Mouse (Mus musculus) megakaryocyte, embryonic 14.5 days (primary cell): ENCODE measurements around the gene Palm3. TPM values are rescaled to one million over a fixed set of nuclear protein-coding genes. Genes with fewer than 3 reads are reported as not detected.
"Not testable (repeated sequence)": the region's sequence is repeated elsewhere in the genome, so short reads cannot be mapped to it uniquely, and the experiment has no call there.

Experiments used
- H3K27me3 ChIP-seq: replicated peaks from 2 replicates; pipeline ENCODE3; 2012; ENCODE audit warnings: inconsistent platforms
- H3K36me3 ChIP-seq: replicated peaks from 2 replicates; pipeline ENCODE3; 2012; ENCODE audit warnings: low read length, inconsistent platforms, mixed read lengths
- H3K4me1 ChIP-seq: 2 replicates; pipeline ENCODE4 v1.6.1; 2012; ENCODE audit warnings: inconsistent platforms
- H3K4me3 ChIP-seq: replicated peaks from 2 replicates; pipeline ENCODE3; 2012; ENCODE audit warnings: moderate library complexity, mild to moderate bottlenecking, inconsistent platforms
- H3K9me3 ChIP-seq: 2 replicates; pipeline ENCODE4 v1.6.1; 2012; ENCODE audit warnings: inconsistent platforms
- FLI1 ChIP-seq: IDR thresholded peaks from 2 replicates; pipeline ENCODE4 v1.6.1; 2012; ENCODE audit warnings: low read length, inconsistent platforms, mixed read lengths
- GATA1 ChIP-seq: IDR thresholded peaks from 3 replicates; pipeline ENCODE4 v1.6.1; 2012; ENCODE audit warnings: mixed read lengths, low read length, inconsistent platforms, borderline replicate concordance
- polyA plus RNA-seq: library from polyadenylated mRNA; stranded (reverse); fragments of >175 nt; gene quantifications from 2 replicates; pipeline ENCODE4 v1.2.3, GENCODE M21; 2012; ENCODE audit warnings: low replicate concordance; ENCODE audit not compliant: insufficient read depth

Gene Palm3
- polyA plus RNA-seq, 1 experiment, result not detected

DNA sequence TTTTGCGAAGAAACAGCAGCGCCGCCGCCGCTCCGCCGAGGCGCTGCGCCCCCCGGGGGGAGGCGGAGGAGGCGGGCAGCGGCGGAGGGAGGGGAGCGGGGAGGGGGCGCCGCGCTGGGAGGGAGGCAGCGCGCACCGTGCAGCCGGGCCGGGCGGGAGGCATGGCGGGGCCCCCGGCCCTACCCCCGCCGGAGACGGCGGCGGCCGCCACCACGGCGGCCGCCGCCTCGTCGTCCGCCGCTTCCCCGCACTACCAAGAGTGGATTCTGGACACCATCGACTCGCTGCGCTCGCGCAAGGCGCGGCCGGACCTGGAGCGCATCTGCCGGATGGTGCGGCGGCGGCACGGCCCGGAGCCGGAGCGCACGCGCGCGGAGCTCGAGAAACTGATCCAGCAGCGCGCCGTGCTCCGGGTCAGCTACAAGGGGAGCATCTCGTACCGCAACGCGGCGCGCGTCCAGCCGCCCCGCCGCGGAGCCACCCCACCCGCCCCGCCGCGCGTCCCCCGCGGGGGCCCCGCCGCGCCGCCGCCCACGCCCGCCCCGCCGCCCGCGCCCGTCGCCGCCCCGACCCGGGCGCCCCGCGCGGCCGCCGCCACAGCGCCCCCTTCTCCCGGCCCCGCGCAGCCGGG is 23.6 kb upstream of the Palm3 start, which contains the start of gene Samd1:
Gene Samd1, plus strand, starts transcription at position 162 of the 631 bp plus-strand sequence.
- Histone ChIP-seq H3K36me3 (peaks cover 62% of the 10 kb centered on the region), H3K4me3 (peak within 1 kb of the TSS; percentile 91), H3K9me3 (no peaks in the 10 kb centered on the region), H3K4me1 (peaks cover 43% of the 10 kb centered on the region), H3K27me3 (no peaks in the 10 kb centered on the region)
- TF ChIP-seq FLI1 (no peak), GATA1 (no peak)

DNA sequence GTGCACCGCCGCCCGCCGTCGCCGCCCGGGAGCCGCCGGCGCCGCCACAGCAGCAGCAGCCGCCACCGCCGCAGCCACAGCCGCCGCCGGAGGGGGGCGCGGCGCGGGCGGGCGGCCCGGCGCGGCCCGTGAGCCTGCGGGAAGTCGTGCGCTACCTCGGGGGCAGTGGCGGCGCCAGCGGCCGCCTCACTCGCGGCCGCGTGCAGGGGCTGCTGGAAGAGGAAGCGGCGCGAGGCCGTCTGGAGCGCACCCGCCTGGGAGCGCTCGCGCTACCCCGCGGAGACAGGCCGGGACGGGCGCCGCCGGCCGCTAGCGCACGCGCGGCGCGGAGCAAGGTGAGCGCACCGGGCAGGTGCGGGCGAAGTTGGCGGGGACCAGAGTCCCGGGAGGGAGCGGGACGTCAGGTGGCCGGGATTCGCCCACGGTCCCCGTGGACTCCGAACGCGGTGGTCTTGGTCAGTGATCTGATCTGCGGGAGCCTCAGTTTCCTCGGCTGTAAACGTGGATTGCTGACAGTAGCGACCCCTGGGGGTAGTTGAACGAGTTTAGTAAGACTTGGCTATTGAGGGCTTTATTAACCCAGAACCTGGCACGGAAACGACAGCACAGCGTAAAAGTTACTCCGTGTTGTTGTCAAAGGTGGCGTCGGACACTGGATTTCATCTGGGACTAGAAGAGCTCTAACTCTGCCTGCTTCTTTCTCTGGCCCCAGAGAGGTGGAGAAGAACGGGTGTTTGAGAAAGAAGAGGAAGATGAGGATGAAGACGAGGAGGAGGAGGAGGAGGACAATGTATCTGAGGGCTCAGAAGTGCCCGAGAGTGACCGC is 22.8 kb upstream of the Palm3 start:
- H3K4me3 ChIP-seq, result peak overlapping the region; percentile 91
- no peak for TF ChIP-seq GATA1
- TF ChIP-seq FLI1, result no peak
- H3K4me1 ChIP-seq, result peaks cover 51% of the 10 kb centered on the region
- H3K36me3 ChIP-seq, result peaks cover 67% of the 10 kb centered on the region
- no peaks in the 10 kb centered on the region for H3K9me3 ChIP-seq
- no peaks in the 10 kb centered on the region for H3K27me3 ChIP-seq

DNA sequence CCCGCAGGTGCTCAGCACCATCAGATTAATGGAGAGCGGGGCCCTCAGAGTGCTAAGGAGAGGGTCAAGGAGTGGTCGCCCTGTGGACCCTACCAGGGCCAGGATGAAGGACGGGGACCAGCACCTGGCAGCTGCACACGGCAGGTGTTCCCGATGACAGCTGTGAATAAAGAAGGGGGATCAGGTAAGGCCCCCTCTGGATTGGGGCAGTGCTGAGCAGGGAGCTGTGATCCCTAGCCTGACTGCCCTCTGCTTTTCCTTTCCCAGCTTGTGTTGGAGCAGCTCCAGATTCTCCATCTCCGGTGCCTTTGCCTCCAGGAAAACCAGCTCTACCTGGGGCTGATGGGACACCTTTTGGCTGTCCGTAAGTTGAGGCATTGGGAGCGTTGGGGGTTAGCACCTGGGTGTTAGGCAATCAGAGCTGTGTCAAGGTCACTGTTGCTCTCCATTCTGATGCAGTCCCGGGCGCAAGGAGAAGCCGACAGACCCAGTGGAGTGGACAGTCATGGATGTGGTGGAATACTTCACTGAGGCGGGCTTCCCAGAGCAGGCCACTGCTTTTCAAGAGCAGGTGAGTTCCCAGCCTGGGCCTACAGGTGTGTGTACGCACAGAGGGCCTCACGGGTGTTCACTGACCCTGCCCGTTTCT is 22.1 kb upstream of the Palm3 start:
- Histone ChIP-seq H3K4me1 (peaks cover 58% of the 10 kb centered on the region), H3K9me3 (no peaks in the 10 kb centered on the region), H3K36me3 (peaks cover 62% of the 10 kb centered on the region), H3K4me3 (peak overlapping the region; percentile 91), H3K27me3 (no peaks in the 10 kb centered on the region)
- TF ChIP-seq GATA1, result no peak

DNA sequence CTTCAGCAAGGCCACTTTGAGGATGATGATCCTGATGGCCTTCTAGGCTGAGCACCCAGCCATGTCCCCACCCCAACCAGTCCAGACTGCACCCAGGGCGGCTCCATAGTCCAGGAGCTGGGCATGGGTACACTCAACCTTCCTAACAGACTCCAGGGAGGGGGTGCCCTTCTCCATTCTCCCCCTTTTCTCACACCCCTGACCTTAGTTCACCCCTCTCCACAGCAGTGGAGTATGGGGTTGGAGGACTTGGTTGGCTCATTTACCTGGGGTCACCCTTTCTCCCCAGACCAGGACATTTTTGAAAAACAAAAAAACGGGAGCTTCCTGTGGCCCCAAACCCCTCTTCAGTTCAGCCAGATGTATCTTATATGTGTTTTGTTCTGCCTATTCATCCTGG is 21.4 kb upstream of the Palm3 start:
- Histone ChIP-seq H3K9me3 (no peaks in the 10 kb centered on the region), H3K4me1 (peaks cover 55% of the 10 kb centered on the region), H3K4me3 (peak overlapping the region; percentile 91), H3K27me3 (no peaks in the 10 kb centered on the region), H3K36me3 (peaks cover 55% of the 10 kb centered on the region)
- no peak for TF ChIP-seq GATA1
- TF ChIP-seq FLI1, result no peak

DNA sequence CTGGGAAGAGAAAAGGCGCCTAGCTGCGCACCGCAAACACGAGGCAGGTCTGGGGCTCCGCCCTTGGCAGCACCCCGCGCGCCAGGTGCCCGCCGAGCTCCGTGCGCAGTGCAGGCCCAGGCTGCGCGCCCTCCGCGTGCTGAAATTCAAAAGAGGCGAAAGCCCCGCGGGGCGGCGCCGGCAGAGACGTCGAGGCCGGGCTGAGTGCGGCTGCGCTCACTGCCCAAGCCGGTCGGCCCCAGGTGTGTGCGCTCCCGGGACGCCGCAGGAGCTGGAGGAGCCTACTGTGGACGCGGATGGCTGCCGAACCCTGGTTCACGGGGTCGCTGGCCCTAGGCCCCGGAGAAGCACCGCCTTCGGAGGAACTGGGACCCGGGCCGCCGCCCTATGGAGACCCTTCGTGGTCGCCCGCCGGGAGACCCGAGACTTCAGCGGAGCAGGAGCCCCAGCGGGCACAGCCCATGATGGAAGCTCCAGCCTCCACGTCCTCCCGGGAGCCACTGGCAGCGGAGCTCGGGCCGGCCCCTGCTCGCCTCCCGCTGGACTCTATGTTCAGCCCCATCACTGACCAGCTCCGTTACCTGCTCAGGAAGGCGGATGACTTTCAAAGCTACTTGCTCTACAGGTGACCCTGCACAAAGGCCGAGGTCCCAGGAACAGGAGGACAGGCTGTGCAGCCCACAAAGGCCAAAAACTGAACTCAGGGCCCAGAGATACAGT is 19.8 kb upstream of the Palm3 start, which contains the start of gene 1700067K01Rik:
Gene 1700067K01Rik, plus strand, starts transcription at position 222 of the 720 bp plus-strand sequence.
- Histone ChIP-seq H3K27me3 (no peaks in the 10 kb centered on the region), H3K9me3 (no peaks in the 10 kb centered on the region), H3K4me3 (no peak within 1 kb of the TSS), H3K36me3 (peaks cover 47% of the 10 kb centered on the region), H3K4me1 (peaks cover 50% of the 10 kb centered on the region)
- TF ChIP-seq FLI1, result no peak
- TF ChIP-seq GATA1, result no peak

DNA sequence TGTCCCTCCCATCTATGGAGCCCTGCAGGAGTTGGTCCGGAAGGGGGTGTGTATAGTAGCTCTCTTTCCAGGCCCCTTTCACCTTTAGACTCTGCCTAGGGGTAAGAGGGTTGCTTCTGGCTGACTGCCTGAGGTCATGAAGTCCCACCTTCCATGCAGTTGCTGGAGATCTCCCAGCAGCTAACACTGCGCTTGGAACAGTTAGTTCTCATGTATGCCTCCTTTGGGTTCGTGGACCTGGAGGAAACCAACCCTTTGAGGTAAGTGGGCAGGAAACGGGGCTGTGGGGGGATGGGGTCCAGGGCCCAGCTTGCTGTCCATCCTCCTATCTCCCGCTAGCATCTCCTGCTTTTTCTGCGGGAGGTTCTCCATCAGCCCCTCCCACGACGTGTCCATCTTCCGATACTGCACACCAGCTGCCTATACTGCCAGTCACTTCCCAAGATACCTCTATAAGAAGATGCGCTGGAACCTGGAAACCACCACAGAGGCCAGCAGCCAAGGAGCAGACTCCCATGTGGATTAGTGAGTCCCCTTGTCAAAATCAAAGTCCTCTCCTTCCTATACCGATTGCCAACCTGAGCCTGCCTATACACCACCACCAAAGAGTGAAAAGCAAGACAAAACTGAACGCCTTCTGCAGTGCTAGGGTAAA is 18.2 kb upstream of the Palm3 start:
- peaks cover 49% of the 10 kb centered on the region for H3K4me1 ChIP-seq
- H3K27me3 ChIP-seq, result no peaks in the 10 kb centered on the region
- H3K36me3 ChIP-seq, result peaks cover 47% of the 10 kb centered on the region
- H3K9me3 ChIP-seq, result no peaks in the 10 kb centered on the region
- peak overlapping the region; percentile 10 for H3K4me3 ChIP-seq
- TF ChIP-seq GATA1 (no peak), FLI1 (no peak)

DNA sequence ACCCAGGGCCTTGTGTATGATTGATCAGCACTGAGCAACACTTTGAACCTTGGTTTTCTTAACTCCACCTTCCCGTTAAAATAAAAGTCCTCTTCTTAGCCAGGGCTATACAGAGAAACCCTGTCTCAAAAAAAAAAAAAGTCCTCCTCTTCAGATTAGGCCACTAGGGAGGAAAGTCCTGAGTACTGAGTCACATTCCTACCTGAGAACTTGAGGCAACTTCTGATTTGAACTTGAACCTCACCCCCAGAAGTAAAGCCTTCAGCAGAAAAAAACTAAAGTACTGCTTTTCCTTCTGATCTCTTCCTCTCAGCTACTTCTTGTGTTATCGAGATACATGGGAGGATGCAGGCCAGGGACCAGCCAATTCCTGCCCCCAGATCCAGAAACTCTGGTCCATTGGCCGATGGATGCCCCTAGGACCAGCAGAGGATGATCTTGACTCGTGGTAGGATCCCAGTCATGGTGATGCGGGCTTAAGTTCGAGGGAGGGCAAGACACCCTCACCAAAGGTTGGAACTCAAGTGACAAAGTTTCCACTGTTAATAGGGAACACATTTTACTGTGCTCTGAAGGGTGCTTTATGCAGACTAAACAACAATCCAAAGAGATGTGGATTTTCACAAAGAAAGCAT is 17.5 kb upstream of the Palm3 start:
- peaks cover 48% of the 10 kb centered on the region for H3K4me1 ChIP-seq
- no peaks in the 10 kb centered on the region for H3K9me3 ChIP-seq
- TF ChIP-seq GATA1 (no peak), FLI1 (no peak)
- no peaks in the 10 kb centered on the region for H3K27me3 ChIP-seq
- peaks cover 47% of the 10 kb centered on the region for H3K36me3 ChIP-seq
- H3K4me3 ChIP-seq, result peak overlapping the region; percentile 91

DNA sequence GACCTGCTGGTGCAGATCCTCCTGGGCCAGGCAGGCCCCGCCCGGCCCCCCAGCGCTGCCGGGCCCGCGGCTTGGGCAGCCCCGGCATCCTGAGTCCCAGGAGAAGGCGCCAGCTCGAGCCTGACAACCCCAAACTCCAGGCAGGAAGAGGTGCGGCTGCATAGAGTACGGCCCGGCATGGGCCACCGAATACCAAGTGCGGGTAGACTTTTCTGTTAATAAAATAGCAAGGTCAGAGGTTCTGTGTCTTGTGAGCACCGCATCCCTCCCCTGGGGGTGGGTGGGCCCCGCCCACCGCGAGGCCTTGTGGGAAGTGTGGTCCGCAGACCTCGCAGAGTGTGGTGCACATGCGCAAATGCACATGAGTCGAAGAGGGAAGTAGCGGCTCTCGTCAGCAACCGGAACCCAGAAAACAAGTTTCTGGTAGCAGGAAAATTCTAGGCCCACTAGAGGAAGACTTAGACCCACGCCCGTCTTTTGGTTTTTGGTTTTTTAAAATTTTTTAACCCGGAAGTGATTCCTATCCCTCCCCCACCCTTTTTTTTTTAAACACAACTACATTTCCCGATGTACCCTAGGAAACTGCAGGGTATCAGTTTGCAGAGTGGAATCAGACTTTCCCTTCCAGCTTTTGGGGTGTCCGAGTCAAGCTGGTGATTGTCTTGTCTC is 16.6 kb upstream of the Palm3 start:
- no peaks in the 10 kb centered on the region for H3K9me3 ChIP-seq
- H3K36me3 ChIP-seq, result peaks cover 38% of the 10 kb centered on the region
- H3K27me3 ChIP-seq, result no peaks in the 10 kb centered on the region
- peaks cover 38% of the 10 kb centered on the region for H3K4me1 ChIP-seq
- peak overlapping the region; percentile 91 for H3K4me3 ChIP-seq
- no peak for TF ChIP-seq GATA1
- TF ChIP-seq FLI1, result no peak

DNA sequence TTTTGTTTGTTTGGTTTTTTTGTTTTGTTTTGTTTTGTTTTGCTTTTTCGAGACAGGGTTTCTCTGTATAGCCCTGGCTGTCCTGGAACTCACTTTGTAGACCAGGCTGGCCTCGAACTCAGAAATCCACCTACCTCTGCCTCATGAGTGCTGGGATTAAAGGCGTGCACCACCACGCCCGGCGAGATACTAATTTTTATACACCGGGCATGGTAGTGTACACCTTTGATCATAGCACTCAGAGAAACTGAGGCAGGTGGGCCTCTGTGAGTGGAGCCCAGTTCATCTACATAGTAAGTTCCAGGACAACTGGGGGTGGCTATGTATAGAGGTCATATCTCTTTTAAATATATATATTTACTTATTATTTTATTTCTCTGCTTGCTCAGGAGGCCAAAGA is 15.8 kb upstream of the Palm3 start:
- H3K27me3 ChIP-seq, H3K9me3 ChIP-seq, H3K4me3 ChIP-seq: not testable (repeated sequence)
- Histone ChIP-seq H3K4me1 (peaks cover 43% of the 10 kb centered on the region), H3K36me3 (peaks cover 29% of the 10 kb centered on the region)
